23 mouse cellular contexts compared by ENCODE assay signal in the genomic region with DNA sequence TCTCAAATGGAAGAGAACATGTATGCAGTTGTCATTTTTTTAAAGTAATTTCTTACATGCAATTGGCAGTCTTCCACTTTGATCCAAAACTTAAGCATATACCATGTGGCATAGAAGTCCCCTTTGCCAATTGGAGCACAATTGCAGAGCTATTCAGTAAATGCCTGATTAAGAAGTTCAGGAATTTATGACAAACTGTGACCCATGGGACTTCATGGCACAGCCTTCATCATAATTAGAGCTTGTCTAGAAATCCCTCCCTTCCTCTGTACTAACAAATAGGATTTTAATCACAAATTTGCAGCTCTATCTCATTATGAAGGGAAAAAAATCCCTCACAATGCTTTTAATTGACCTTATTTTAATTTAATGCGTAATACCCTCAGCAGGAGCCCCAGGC. TPM values are rescaled to one million over a fixed set of nuclear protein-coding genes. Genes with fewer than 3 reads are reported as not detected.
"Had no signal": no experiment of that assay in that cellular context is flagged by ENCODE, and none has a peak within 500 bp of the region (broad histone marks: within the 10 kb centered on the region; RNA-seq: fewer than 3 reads in every experiment).

No protein-coding gene starts in this region.

- H3K36me3 ChIP-seq: midbrain, embryonic 10.5 days; midbrain, embryonic 13.5 days; midbrain, embryonic 15.5 days; neural tube, embryonic 13.5 days; neural tube, embryonic 15.5 days; stomach, embryonic 15.5 days had no signal

- H3K9me3 ChIP-seq: midbrain, embryonic 13.5 days; midbrain, embryonic 15.5 days; neural tube, embryonic 13.5 days; neural tube, embryonic 15.5 days; stomach, embryonic 15.5 days had no signal

- H3K9ac ChIP-seq: liver, embryonic 14.5 days; lung, embryonic 14.5 days; midbrain, embryonic 13.5 days; midbrain, embryonic 15.5 days; neural tube, embryonic 13.5 days; neural tube, embryonic 15.5 days; stomach, embryonic 15.5 days had no signal

- H3K4me1 ChIP-seq: midbrain, embryonic 10.5 days; midbrain, embryonic 13.5 days; midbrain, embryonic 15.5 days; neural tube, embryonic 13.5 days; neural tube, embryonic 15.5 days; stomach, embryonic 15.5 days had no signal

- H3K4me3 ChIP-seq: midbrain, embryonic 10.5 days; midbrain, embryonic 13.5 days; midbrain, embryonic 15.5 days; myocyte; neural tube, embryonic 13.5 days; neural tube, embryonic 15.5 days; stomach, embryonic 15.5 days had no signal

- H3K27me3 ChIP-seq: midbrain, embryonic 13.5 days; midbrain, embryonic 15.5 days; neural tube, embryonic 13.5 days; neural tube, embryonic 15.5 days; stomach, embryonic 15.5 days had no signal

- DNase-seq: lung, adult 18-20 months; lung, embryonic 14.5 days; lung, postnatal 10 days; lung, postnatal 4 days; right cerebral cortex, postnatal 14 days; thymus, postnatal 14 days; thymus, postnatal 36 days had no signal

- ATAC-seq: midbrain, embryonic 13.5 days; midbrain, embryonic 15.5 days had no signal

- H3K27ac ChIP-seq: liver, embryonic 14.5 days; midbrain, embryonic 10.5 days; midbrain, embryonic 13.5 days; midbrain, embryonic 15.5 days; neural tube, embryonic 13.5 days; neural tube, embryonic 15.5 days; stomach, embryonic 15.5 days; stomach, postnatal 0 days had no signal

- H3K4me2 ChIP-seq: lung, embryonic 14.5 days; midbrain, embryonic 13.5 days; midbrain, embryonic 15.5 days; neural tube, embryonic 13.5 days; neural tube, embryonic 15.5 days; stomach, embryonic 15.5 days had no signal

RNA-seq across cellular contexts. Expression of a gene that starts 59.7 kb away (rescaled TPM):
- total RNA-seq: megakaryocyte, adult 5-6 weeks; megakaryocyte-erythroid progenitor cell, adult 5-6 weeks had no signal
- polyA plus RNA-seq: liver, embryonic 16.5 days; lung, embryonic 16.5 days; myocyte; spleen, adult 2 months; testis, adult 2 months; thymus, postnatal 0 days had no signal
